Mouse (Mus musculus) MEL (cell line): ENCODE results near the gene Socs5.

ENCODE experiments used
- EP300 ChIP-seq, 2 experiments: IDR thresholded peaks; 2 replicates each; pipeline ENCODE4 v1.6.1; 2011; ENCODE audit warnings: improper control_type of control experiment in 2 of 2, low read length in 2 of 2, low read depth in 1 of 2, mild to moderate bottlenecking in 1 of 2
- POLR2AphosphoS2 ChIP-seq: IDR thresholded peaks from 2 replicates; pipeline ENCODE4 v1.6.1; 2011; ENCODE audit warnings: low read length, improper control_type of control experiment
- USF2 ChIP-seq, 2 experiments: IDR thresholded peaks; 2 replicates each; pipeline ENCODE4 v1.6.1; 2011 to 2012; ENCODE audit warnings: improper control_type of control experiment in 2 of 2, low read length in 2 of 2, borderline replicate concordance in 1 of 2, inconsistent platforms in 1 of 2, low read depth in 1 of 2, mild to moderate bottlenecking in 1 of 2; ENCODE audit not compliant: insufficient read depth in 1 of 2

GRCm38 (mm10) chr17:87089296-87089695, 18.2 kb upstream of the Socs5 start:
- no peak for TF ChIP-seq POLR2AphosphoS2
- TF ChIP-seq EP300 (IDR thresholded peaks at IDR 0.05; ENCODE audit: low read depth in 1 of 2, low read length in 2 of 2), result no peak
- TF ChIP-seq USF2 (IDR thresholded peaks at IDR 0.05; ENCODE audit: borderline replicate concordance in 1 of 2, insufficient read depth in 1 of 2, low read depth in 1 of 2, low read length in 2 of 2), result no peak
